Mouse (Mus musculus) left cerebral cortex, adult 11 months (tissue): ENCODE measurements around the gene Mrrf.
"Not testable (repeated sequence)": the region's sequence is repeated elsewhere in the genome, so short reads cannot be mapped to it uniquely, and the experiment has no call there.

Experiments used
- DNase-seq: peaks from one replicate; pipeline ENCODE4 v3.0.0; 2022; ENCODE audit warnings: low spot score

Gene Mrrf

DNA sequence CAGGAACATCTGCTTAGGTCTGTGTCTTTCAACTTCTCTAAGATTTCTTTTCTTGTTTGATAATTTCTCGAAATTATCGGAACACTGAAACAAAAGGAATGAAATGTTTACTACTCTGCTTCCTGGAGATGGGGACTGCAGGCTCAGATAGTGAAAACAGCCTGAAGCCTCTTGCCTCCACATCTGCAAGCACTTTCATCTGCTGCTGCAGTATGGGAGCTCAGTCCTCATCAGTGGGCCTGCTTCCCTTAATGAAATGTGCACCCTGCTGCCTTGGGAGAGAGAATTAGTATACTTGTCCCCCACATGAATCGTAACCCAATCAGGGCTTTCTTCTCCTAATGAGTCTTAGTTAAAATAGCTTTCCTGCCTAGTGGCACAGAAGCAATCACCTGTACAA is 7.1 kb upstream of the Mrrf start:
- DNase-seq = no peak

DNA sequence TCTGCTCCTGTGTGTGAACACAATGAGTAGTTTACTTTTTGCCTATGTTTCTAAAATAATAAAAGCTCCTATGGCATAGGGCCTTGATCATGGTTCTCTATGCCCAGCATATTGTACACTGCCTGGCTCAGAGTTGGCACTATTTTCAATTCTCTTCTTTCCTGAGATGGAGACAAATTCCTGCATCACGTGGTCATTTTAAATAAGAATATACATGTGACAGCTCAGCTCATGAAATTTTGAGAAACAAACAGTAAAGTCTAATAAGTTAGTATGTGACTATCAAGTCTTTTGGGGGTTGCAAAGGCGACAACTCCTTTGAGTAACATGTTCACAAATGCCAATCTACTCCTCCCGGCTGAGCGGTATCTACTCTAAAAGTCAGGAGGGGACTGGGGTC is 302 bp upstream of the Mrrf start:
- no peak for DNase-seq

- DNase-seq = no peak
Measured at GRCm38 (mm10) chr2:36139096-36139495, 2.9 kb downstream of the Mrrf start.

GRCm38 (mm10) chr2:36148876-36149365 is 12.7 kb downstream of the Mrrf start:
- DNase-seq = no peak

DNA sequence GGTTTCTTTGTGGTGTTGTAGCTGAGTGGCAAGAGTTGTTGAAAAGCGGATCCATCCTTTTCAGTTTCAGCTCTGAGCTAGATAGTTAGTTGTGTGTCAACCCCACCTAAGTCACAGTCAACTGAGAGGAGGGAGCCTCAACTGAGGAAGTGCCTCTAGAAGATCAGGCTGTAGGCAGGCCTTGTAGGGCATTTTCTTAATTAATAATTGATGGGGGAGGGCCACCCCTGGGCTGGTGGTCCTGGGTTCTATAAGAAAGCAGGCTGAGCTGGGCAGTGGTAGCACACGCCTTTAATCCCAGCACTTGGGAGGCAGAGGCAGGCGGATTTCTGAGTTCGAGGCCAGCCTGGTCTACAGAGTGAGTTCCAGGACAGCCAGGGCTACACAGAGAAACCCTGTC is 16.2 kb downstream of the Mrrf start:
- DNase-seq = not testable (repeated sequence)

- DNase-seq = no peak
Measured at GRCm38 (mm10) chr2:36157461-36157860, 21.3 kb downstream of the Mrrf start.

- no peak for DNase-seq
Measured at GRCm38 (mm10) chr2:36159336-36159735, 23.1 kb downstream of the Mrrf start.

DNA sequence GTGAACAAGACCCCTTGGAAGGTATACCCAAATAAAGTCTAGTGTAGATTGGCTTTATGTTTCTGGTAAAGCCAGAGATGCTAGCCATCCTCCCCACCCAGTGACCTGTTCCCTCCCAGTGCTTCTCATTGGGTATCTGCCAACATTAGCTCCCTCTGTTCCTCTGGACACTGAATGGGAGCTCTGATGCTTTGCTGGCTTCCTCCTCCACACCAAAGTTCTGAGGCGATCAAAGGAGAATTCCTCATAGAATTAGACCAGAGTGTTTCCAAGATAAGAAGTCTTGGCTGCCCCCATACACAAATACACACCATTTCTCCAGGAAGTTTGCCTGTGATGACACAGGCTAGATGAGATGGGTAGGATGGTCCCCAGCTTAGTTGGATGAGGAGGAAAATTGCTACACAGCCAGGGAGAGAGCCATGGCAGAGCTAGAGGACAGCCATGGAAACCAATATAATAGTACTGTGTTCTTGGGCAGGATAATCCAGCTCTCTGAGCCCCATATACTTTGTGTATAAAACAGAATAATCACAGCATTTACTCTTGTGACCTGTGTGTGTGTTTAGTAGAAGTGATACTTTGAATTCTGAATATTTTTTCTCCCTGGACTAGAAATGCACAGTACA is 31.9 kb downstream of the Mrrf start:
- DNase-seq = no peak

- DNase-seq = no peak
Measured at GRCm38 (mm10) chr2:36169176-36169575, 33.0 kb downstream of the Mrrf start.

DNA sequence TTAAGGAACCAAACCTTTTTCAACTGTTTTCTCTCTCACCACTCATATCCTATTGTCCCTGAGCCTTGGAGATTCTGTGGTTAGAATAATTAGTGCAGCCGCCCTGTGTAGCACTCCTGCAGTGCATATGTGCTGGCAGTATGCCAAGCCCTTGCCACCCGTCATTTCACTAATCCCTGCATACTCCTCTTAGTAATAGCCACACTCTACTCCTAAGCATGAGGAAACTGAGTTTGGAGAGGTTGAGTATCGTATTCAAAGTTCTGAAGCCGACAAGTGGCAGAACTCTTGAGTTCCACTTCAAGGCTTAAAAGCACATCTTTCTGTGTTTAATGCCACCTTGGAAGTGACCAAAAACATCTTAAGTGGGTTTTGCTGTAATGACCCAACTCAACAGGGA is 35.9 kb downstream of the Mrrf start:
- no peak for DNase-seq

- no peak for DNase-seq
Measured at GRCm38 (mm10) chr2:36172574-36172973, 36.4 kb downstream of the Mrrf start.

DNA sequence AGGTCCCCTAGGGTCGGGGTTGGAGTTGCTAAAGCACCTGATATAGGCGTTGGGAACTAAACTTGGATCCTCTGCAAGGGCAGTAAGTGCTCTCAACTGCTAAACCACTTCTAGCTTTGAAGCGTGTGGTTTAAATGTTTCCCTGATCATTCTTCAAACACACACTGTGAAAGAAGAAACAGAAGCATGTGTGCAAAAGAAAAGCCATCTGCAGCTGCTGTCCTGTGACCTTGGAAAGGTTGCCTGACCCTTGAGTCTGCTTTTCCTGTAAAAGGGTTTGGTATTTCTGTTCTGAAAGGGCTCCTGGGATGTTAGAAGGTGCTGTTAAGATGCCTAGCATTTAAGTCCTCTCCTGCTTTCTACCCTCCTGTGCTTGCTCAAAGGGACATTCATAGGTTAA is 43.3 kb downstream of the Mrrf start:
- DNase-seq = no peak

- not testable (repeated sequence) for DNase-seq
Measured at GRCm38 (mm10) chr2:36181587-36182368, 45.6 kb downstream of the Mrrf start.

- no peak for DNase-seq
Measured at GRCm38 (mm10) chr2:36183278-36183677, 47.1 kb downstream of the Mrrf start.

DNA sequence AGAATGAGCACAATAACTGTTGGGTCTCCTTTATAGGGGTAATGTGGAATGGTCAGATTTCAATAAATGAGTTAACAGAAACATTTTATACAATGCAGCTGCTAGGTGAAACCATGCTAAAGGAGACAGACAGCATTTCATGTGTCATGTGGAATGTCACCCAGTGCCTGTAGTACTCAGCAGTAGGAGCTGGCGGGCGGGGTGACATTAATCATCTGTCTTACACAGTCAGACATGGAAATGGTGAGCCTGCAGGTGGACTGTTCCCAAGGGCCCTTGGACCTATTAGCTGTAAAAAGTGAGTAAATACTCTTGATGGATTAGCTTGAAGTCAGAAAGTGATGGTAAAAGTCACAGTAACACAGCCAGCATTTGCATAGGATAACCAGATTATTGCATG is 48.0 kb downstream of the Mrrf start:
- DNase-seq = no peak

GRCm38 (mm10) chr2:36184876-36185275 is 48.7 kb downstream of the Mrrf start:
- DNase-seq = no peak

GRCm38 (mm10) chr2:36189200-36189599 is 53.0 kb downstream of the Mrrf start:
- DNase-seq = not testable (repeated sequence)

- DNase-seq = no peak
Measured at GRCm38 (mm10) chr2:36191098-36191941, 55.1 kb downstream of the Mrrf start.

- no peak for DNase-seq
Measured at GRCm38 (mm10) chr2:36197021-36197420, 60.8 kb downstream of the Mrrf start.

GRCm38 (mm10) chr2:36197919-36198881 is 62.0 kb downstream of the Mrrf start:
- DNase-seq = peak; percentile 66

GRCm38 (mm10) chr2:36198882-36199262 is 62.7 kb downstream of the Mrrf start:
- no peak for DNase-seq
